In genomic region chr8:74555434-74555833, GRCm38 (mm10) we compare ENCODE assay signal across 30 mouse cellular contexts.
DNase-seq lines count a peak whose midpoint lies in the region; ATAC-seq lines count a peak whose summit lies in the region.
"Had no signal": no experiment of that assay in that cellular context is flagged by ENCODE, and none has a peak within 500 bp of the region (broad histone marks: within the 10 kb centered on the region; RNA-seq: fewer than 3 reads in every experiment).

No protein-coding gene starts in this region.

- H3K27ac ChIP-seq in kidney, embryonic 15.5 days = no peak overlapping the region
- H3K27ac ChIP-seq: embryonic facial prominence, embryonic 12.5 days; embryonic facial prominence, embryonic 15.5 days; gastrocnemius, adult 2 months; heart, embryonic 15.5 days; hindbrain, embryonic 10.5 days; hindbrain, embryonic 13.5 days had no signal

- H3K36me3 ChIP-seq in kidney, embryonic 15.5 days = no peaks in the 10 kb centered on the region
- H3K36me3 ChIP-seq: embryonic facial prominence, embryonic 12.5 days; embryonic facial prominence, embryonic 15.5 days; G1E; heart, embryonic 12.5 days; heart, embryonic 15.5 days; hindbrain, embryonic 10.5 days; hindbrain, embryonic 13.5 days had no signal

- no peaks in the 10 kb centered on the region for H3K27me3 ChIP-seq in kidney, embryonic 15.5 days
- H3K27me3 ChIP-seq: CH12.LX; embryonic facial prominence, embryonic 12.5 days; embryonic facial prominence, embryonic 15.5 days; heart, embryonic 12.5 days; heart, embryonic 15.5 days; hindbrain, embryonic 13.5 days; Patski had no signal

- peak; percentile 58 for ATAC-seq in kidney, embryonic 15.5 days (replicated peaks; ENCODE audit: low FRiP score)
- ATAC-seq: forebrain, embryonic 14.5 days; hindbrain, embryonic 16.5 days; Patski had no signal

- no peak overlapping the region for H3K4me3 ChIP-seq in kidney, embryonic 15.5 days (replicated peaks)
- H3K4me3 ChIP-seq: embryonic facial prominence, embryonic 12.5 days; embryonic facial prominence, embryonic 15.5 days; gastrocnemius, adult 2 months; heart, embryonic 12.5 days; heart, embryonic 15.5 days; hindbrain, embryonic 10.5 days; hindbrain, embryonic 13.5 days had no signal

- H3K4me1 ChIP-seq in kidney, embryonic 15.5 days = peaks cover 13% of the 10 kb centered on the region; the same call in 1 of the 2 replicates
- H3K4me1 ChIP-seq: embryonic facial prominence, embryonic 12.5 days; embryonic facial prominence, embryonic 15.5 days; heart, embryonic 12.5 days; heart, embryonic 15.5 days; hindbrain, embryonic 13.5 days had no signal

- H3K9me3 ChIP-seq in kidney, embryonic 15.5 days (replicated peaks) = no peaks in the 10 kb centered on the region
- H3K9me3 ChIP-seq: embryonic facial prominence, embryonic 12.5 days; embryonic facial prominence, embryonic 15.5 days; G1E; heart, embryonic 12.5 days; heart, embryonic 15.5 days; hindbrain, embryonic 10.5 days; hindbrain, embryonic 13.5 days had no signal

- WGBS in kidney, embryonic 15.5 days = 29% methylated on average over 2 of the region's 2 CpGs

- no peak for DNase-seq in kidney, adult 11 months
- DNase-seq in kidney, postnatal 10 days = peak; percentile 9
- DNase-seq in kidney, adult 18-20 months = no peak
- DNase-seq in lung, postnatal 10 days = peak; percentile 19
- DNase-seq in lung, postnatal 4 days = no peak
- DNase-seq: adrenal gland, adult 2 months; adrenal gland, postnatal 14 days; B cell, adult 2 months; cerebellum, adult 11 months; cerebellum, adult 2 months; cerebellum, adult 9-11 months; cerebellum, postnatal 25 days; forebrain, postnatal 0 days; gastrocnemius, adult 2 months; gastrocnemius, postnatal 14 days; heart, adult 18-20 months; heart, postnatal 10 days; heart, postnatal 36 days had no signal

- H3K9ac ChIP-seq in kidney, embryonic 15.5 days = no peak overlapping the region
- H3K9ac ChIP-seq: embryonic facial prominence, embryonic 12.5 days; embryonic facial prominence, embryonic 15.5 days; forebrain, postnatal 0 days; heart, embryonic 12.5 days; heart, embryonic 15.5 days; hindbrain, embryonic 13.5 days had no signal

- H3K4me2 ChIP-seq in kidney, embryonic 15.5 days = no peak overlapping the region
- H3K4me2 ChIP-seq: embryonic facial prominence, embryonic 12.5 days; embryonic facial prominence, embryonic 15.5 days; heart, embryonic 12.5 days; heart, embryonic 15.5 days; hindbrain, embryonic 13.5 days had no signal

Comparison
In these comparisons a context has a peak if more than half of its experiments do, and no peak if none do; other contexts are left out.
1. DNase-seq: peak in kidney, postnatal 10 days (single experiment) and lung, postnatal 10 days (single experiment); none in kidney, adult 11 months (single experiment), kidney, adult 18-20 months (single experiment) and lung, postnatal 4 days (0 of 2).